Mouse (Mus musculus) brain, embryonic 14.5 days (tissue): ENCODE data around the gene Gm7168.

Source experiments
- CTCF ChIP-seq: fragments of 200-500 bp; IDR thresholded peaks from 2 replicates; pipeline ENCODE4 v1.5.1; 2012; ENCODE audit warnings: inconsistent platforms, mild to moderate bottlenecking, moderate library complexity, borderline replicate concordance; ENCODE audit not compliant: insufficient read depth, insufficient read length; ENCODE audit errors: extremely low read depth
- POLR2A ChIP-seq: fragments of 200-500 bp; IDR thresholded peaks from 2 replicates; pipeline ENCODE4 v1.6.1; 2012; ENCODE audit warnings: mild to moderate bottlenecking, inconsistent platforms, borderline replicate concordance; ENCODE audit not compliant: poor library complexity, insufficient read depth, insufficient read length, severe bottlenecking; ENCODE audit errors: extremely low read depth

GRCm38 (mm10) chr17:13914531-13914930 is 33.6 kb upstream of the Gm7168 start:
- TF ChIP-seq POLR2A = no peak
- TF ChIP-seq CTCF = no peak
